Mouse (Mus musculus) hindbrain, postnatal 0 days (tissue): Measurements from ENCODE around the gene Arhgap35. TPM values are rescaled to one million over a fixed set of nuclear protein-coding genes. Genes with fewer than 3 reads are reported as not detected.

Experiments
- ATAC-seq: fragments of 200-750 bp; cut with Nextera tagmentation; 2 replicates; pipeline ENCODE4 v1.8.0; 2017; ENCODE audit warnings: mild to moderate bottlenecking, moderate TSS enrichment, moderate library complexity
- DNase-seq: peaks from one replicate; pipeline ENCODE4 v3.0.0-alpha.2; 2015; ENCODE audit warnings: low spot score
- H3K27ac ChIP-seq: fragments of 300-500 bp; sonication (generic); 2 replicates; pipeline ENCODE4 v1.5.1; 2014; ENCODE audit warnings: mild to moderate bottlenecking
- H3K27me3 ChIP-seq: fragments of 300-500 bp; sonication (generic); 2 replicates; pipeline ENCODE4 v1.6.1; 2014; ENCODE audit warnings: low read length, mixed read lengths; ENCODE audit not compliant: insufficient read depth
- H3K36me3 ChIP-seq: fragments of 300-500 bp; sonication (generic); 2 replicates; pipeline ENCODE4 v1.6.1; 2014; ENCODE audit warnings: low read length, mixed read lengths; ENCODE audit not compliant: insufficient read depth
- H3K4me1 ChIP-seq: fragments of 300-500 bp; sonication (generic); 2 replicates; pipeline ENCODE4 v1.6.1; 2014; ENCODE audit warnings: antibody characterized with exemption, low read length, mixed read lengths; ENCODE audit not compliant: insufficient read depth
- H3K4me2 ChIP-seq: fragments of 300-500 bp; sonication (generic); 2 replicates; pipeline ENCODE4 v1.6.1; 2014; ENCODE audit warnings: low read depth, mild to moderate bottlenecking, low read length, moderate library complexity, mixed read lengths
- H3K4me3 ChIP-seq: fragments of 300-500 bp; sonication (generic); 2 replicates; pipeline ENCODE4 v1.5.1; 2014; ENCODE audit warnings: low read length
- H3K9ac ChIP-seq: fragments of 300-500 bp; sonication (generic); replicated peaks from 2 replicates; pipeline ENCODE4 v1.6.1; 2014; ENCODE audit warnings: mild to moderate bottlenecking, low read length, moderate library complexity, mixed read lengths
- H3K9me3 ChIP-seq: fragments of 300-500 bp; sonication (generic); 2 replicates; pipeline ENCODE4 v1.6.1; 2016; ENCODE audit warnings: low read length, mixed read lengths
- CTCF ChIP-seq: IDR thresholded peaks from 2 replicates; pipeline ENCODE4 v1.5.1; 2016; ENCODE audit warnings: antibody characterized with exemption, control low read depth, low read depth
- WGBS: fragments of 180-500 bp; shearing (Covaris S2); extraction: QIAGEN DNeasy Blood & Tissue Kit; methylation state at CpG from one replicate; pipeline ENCODE4 v1.1.7; 2014; 5-methylcytosine and 5-hydroxymethylcytosine counted together
- polyA plus RNA-seq: library from polyadenylated mRNA; unstranded; fragments of >200 nt; fragmentation: Nextera tagmentation; extraction: Ambion mirVana; gene quantifications from 2 replicates; pipeline ENCODE4 v1.2.1, GENCODE M21; 2015
- total RNA-seq: library from RNA; depleted of rRNA; stranded (reverse); fragments of >200 nt; gene quantifications from 2 replicates; pipeline ENCODE4 v1.2.3, GENCODE M21; 2014

Gene Arhgap35
- total and polyA plus RNA-seq, 2 experiments from 2014 or later = 24.8 to 131 TPM

GRCm38 (mm10) chr7:16491759-16492158 lies 123.0 kb downstream of the Arhgap35 start:
- ATAC-seq = peak; percentile 62
- no peaks in the 10 kb centered on the region for H3K27me3 ChIP-seq
- peak; percentile 75 for DNase-seq
- WGBS = 25% methylated on average over 3 of the region's 3 CpGs
- H3K36me3 ChIP-seq = peaks cover 13% of the 10 kb centered on the region
- H3K4me2 ChIP-seq = no peak overlapping the region
- H3K27ac ChIP-seq = no peak overlapping the region
- no peaks in the 10 kb centered on the region for H3K9me3 ChIP-seq
- H3K9ac ChIP-seq = no peak overlapping the region
- no peaks in the 10 kb centered on the region for H3K4me1 ChIP-seq
- H3K4me3 ChIP-seq = no peak overlapping the region
- TF ChIP-seq CTCF = peak; percentile 98

- H3K36me3 ChIP-seq = no peaks in the 10 kb centered on the region
- no peak overlapping the region for H3K9ac ChIP-seq
- H3K9me3 ChIP-seq = no peaks in the 10 kb centered on the region
- 89% methylated on average over 9 of the region's 9 CpGs for WGBS
- no peak for ATAC-seq
- no peaks in the 10 kb centered on the region for H3K4me1 ChIP-seq
- no peaks in the 10 kb centered on the region for H3K27me3 ChIP-seq
- H3K4me2 ChIP-seq = no peak overlapping the region
- no peak overlapping the region for H3K4me3 ChIP-seq
- H3K27ac ChIP-seq = no peak overlapping the region
- TF ChIP-seq CTCF = no peak
- DNase-seq = no peak
These were observed 124.8 kb downstream of the Arhgap35 start for GRCm38 (mm10) chr7:16489948-16490347.

- no peaks in the 10 kb centered on the region for H3K36me3 ChIP-seq
- no peak overlapping the region for H3K4me3 ChIP-seq
- no peaks in the 10 kb centered on the region for H3K4me1 ChIP-seq
- DNase-seq = no peak
- H3K27me3 ChIP-seq = no peaks in the 10 kb centered on the region
- no peak overlapping the region for H3K4me2 ChIP-seq
- no peak for TF ChIP-seq CTCF
- H3K9me3 ChIP-seq = no peaks in the 10 kb centered on the region
- no peak overlapping the region for H3K9ac ChIP-seq
- no peak for ATAC-seq
- no peak overlapping the region for H3K27ac ChIP-seq
These were observed 126.0 kb downstream of the Arhgap35 start for GRCm38 (mm10) chr7:16488816-16489215.

- H3K27me3 ChIP-seq = peaks cover 45% of the 10 kb centered on the region
These were observed 137.2 kb downstream of the Arhgap35 start, which contains the start of gene Npas1 for GRCm38 (mm10) chr7:16477628-16478027. TSS of gene Npas1 (minus strand) at chr7:16477728.

GRCm38 (mm10) chr7:16476600-16476989 lies 138.2 kb downstream of the Arhgap35 start:
- no peaks in the 10 kb centered on the region for H3K9me3 ChIP-seq
- no peak overlapping the region for H3K9ac ChIP-seq
- no peak overlapping the region for H3K27ac ChIP-seq
- peak; percentile 34; the same call in 1 of the 2 replicates for ATAC-seq
- WGBS = 2% methylated on average over 34 of the region's 34 CpGs
- H3K4me3 ChIP-seq = peak overlapping the region; percentile 37
- TF ChIP-seq CTCF = no peak
- no peaks in the 10 kb centered on the region for H3K36me3 ChIP-seq
- H3K4me1 ChIP-seq = peaks cover 4% of the 10 kb centered on the region; the same call in 1 of the 2 replicates
- DNase-seq = no peak
- peak overlapping the region; percentile 62 for H3K4me2 ChIP-seq
- peaks cover 45% of the 10 kb centered on the region for H3K27me3 ChIP-seq

More at GRCm38 (mm10) chr7:16477628-16478027, 137.2 kb downstream of the Arhgap35 start, which contains the start of gene Npas1:
- H3K27ac ChIP-seq = no peak within 1 kb of the TSS
- H3K36me3 ChIP-seq = no peaks in the 10 kb centered on the region
- peak within 1 kb of the TSS; percentile 62 for H3K4me2 ChIP-seq
- ATAC-seq (no peak), DNase-seq (no peak)
- H3K4me3 ChIP-seq = peak within 1 kb of the TSS; percentile 37
- 86% methylated on average over 8 of the region's 8 CpGs for WGBS
- TF ChIP-seq CTCF = no peak
- H3K4me1 ChIP-seq = peaks cover 4% of the 10 kb centered on the region; the same call in 1 of the 2 replicates
- no peak within 1 kb of the TSS for H3K9ac ChIP-seq
- no peaks in the 10 kb centered on the region for H3K9me3 ChIP-seq

- Histone ChIP-seq H3K36me3 (no peaks in the 10 kb centered on the region), H3K4me2 (peak overlapping the region; percentile 62), H3K27me3 (peaks cover 45% of the 10 kb centered on the region), H3K27ac (no peak overlapping the region), H3K4me1 (peaks cover 4% of the 10 kb centered on the region; the same call in 1 of the 2 replicates), H3K9ac (no peak overlapping the region), H3K4me3 (peak overlapping the region; percentile 37), H3K9me3 (no peaks in the 10 kb centered on the region)
- WGBS = 1% methylated on average over 50 of the region's 59 CpGs
- peak; percentile 23 for DNase-seq
- no peak; the same call in 1 of the 2 replicates for ATAC-seq
- TF ChIP-seq CTCF = no peak
These were observed 138.8 kb downstream of the Arhgap35 start for GRCm38 (mm10) chr7:16475764-16476599.

GRCm38 (mm10) chr7:16475321-16475720 lies 139.5 kb downstream of the Arhgap35 start:
- no peak for TF ChIP-seq CTCF
- H3K27me3 ChIP-seq = peaks cover 45% of the 10 kb centered on the region
- no peaks in the 10 kb centered on the region for H3K9me3 ChIP-seq
- H3K36me3 ChIP-seq = no peaks in the 10 kb centered on the region
- no peak overlapping the region for H3K9ac ChIP-seq
- peak overlapping the region; percentile 37 for H3K4me3 ChIP-seq
- H3K27ac ChIP-seq = no peak overlapping the region
- peaks cover 4% of the 10 kb centered on the region; the same call in 1 of the 2 replicates for H3K4me1 ChIP-seq
- DNase-seq = no peak
- WGBS = 5% methylated on average over 23 of the region's 23 CpGs
- ATAC-seq = no peak
- peak overlapping the region; percentile 62 for H3K4me2 ChIP-seq
